Comparison of ENCODE assay signal across 19 mouse cellular contexts in genomic region chr1:176468560-176468959, GRCm38 (mm10).
DNase-seq lines count a peak whose midpoint lies in the region; ATAC-seq lines count a peak whose summit lies in the region.
"Had no signal": no experiment of that assay in that cellular context is flagged by ENCODE, and none has a peak within 500 bp of the region (broad histone marks: within the 10 kb centered on the region; RNA-seq: fewer than 3 reads in every experiment).

No protein-coding gene starts in this region.

- no peaks in the 10 kb centered on the region for H3K36me3 ChIP-seq in heart, embryonic 14.5 days (ENCODE audit: control insufficient read depth, insufficient read depth, low read length)
- H3K36me3 ChIP-seq in heart, embryonic 10.5 days: no peaks in the 10 kb centered on the region
- H3K36me3 ChIP-seq: forebrain, embryonic 10.5 days; limb, embryonic 13.5 days had no signal

- no peak overlapping the region for H3K4me3 ChIP-seq in heart, embryonic 14.5 days (ENCODE audit: control insufficient read depth in 1 of 2, insufficient read depth in 1 of 2, low read depth in 1 of 2, low read length in 2 of 2)
- H3K4me3 ChIP-seq in heart, embryonic 10.5 days: no peak overlapping the region
- H3K4me3 ChIP-seq: forebrain, embryonic 10.5 days; limb, embryonic 13.5 days had no signal

- no peaks in the 10 kb centered on the region for H3K27me3 ChIP-seq in heart, embryonic 14.5 days (ENCODE audit: control insufficient read depth, insufficient read depth, low read length)
- no peaks in the 10 kb centered on the region for H3K27me3 ChIP-seq in heart, embryonic 10.5 days (ENCODE audit: insufficient read depth, poor library complexity, severe bottlenecking)
- H3K27me3 ChIP-seq: limb, embryonic 13.5 days had no signal

- peak; percentile 26 to 48 for DNase-seq in cerebellum, postnatal 25 days
- no peak for DNase-seq in heart, embryonic 10.5 days (ENCODE audit: low spot score)
- peak; percentile 5 to 39 for DNase-seq in left cerebral cortex, postnatal 14 days (ENCODE audit: low spot score in 2 of 2)
- DNase-seq in left cerebral cortex, adult 18-20 months (ENCODE audit: low spot score in 2 of 2): no peak
- peak; percentile 49 for DNase-seq in skeletal muscle tissue, adult 2 months (ENCODE audit: low read depth, low spot score)
- no peak for DNase-seq in adrenal gland, adult 2 months
- DNase-seq: B cell, adult 2 months; embryo, embryonic 11 days; forebrain, postnatal 0 days; gastrocnemius, postnatal 36 days; kidney, postnatal 4 days; thymus, postnatal 25 days had no signal

- intact Hi-C loops in left cerebral cortex, postnatal 14 days (cut with DNase I): no loop called here

- 58% methylated on average over 1 of the region's 1 CpGs for WGBS in heart, embryonic 14.5 days
- 88% methylated on average over 1 of the region's 1 CpGs for WGBS in heart, embryonic 10.5 days

- H3K9ac ChIP-seq in heart, embryonic 14.5 days (ENCODE audit: low read length): no peak overlapping the region
- H3K9ac ChIP-seq: forebrain, postnatal 0 days; hindbrain, embryonic 14.5 days; limb, embryonic 13.5 days; liver, embryonic 14.5 days had no signal

- peaks cover 0 to 5% of the 10 kb centered on the region in 2 experiments; a peak in 1 of 4 replicates for H3K4me1 ChIP-seq in heart, embryonic 14.5 days (ENCODE audit: control insufficient read depth in 2 of 2, insufficient read depth in 2 of 2, low read length in 2 of 2)
- no peaks in the 10 kb centered on the region for H3K4me1 ChIP-seq in heart, embryonic 10.5 days
- H3K4me1 ChIP-seq: forebrain, embryonic 10.5 days; limb, embryonic 13.5 days had no signal

- H3K4me2 ChIP-seq in heart, embryonic 14.5 days (ENCODE audit: low read length): no peak overlapping the region
- H3K4me2 ChIP-seq: hindbrain, embryonic 14.5 days; limb, embryonic 13.5 days; midbrain, embryonic 11.5 days had no signal

- no peaks in the 10 kb centered on the region for H3K9me3 ChIP-seq in heart, embryonic 14.5 days (ENCODE audit: control insufficient read depth, low read length)
- H3K9me3 ChIP-seq in heart, embryonic 10.5 days: no peaks in the 10 kb centered on the region
- H3K9me3 ChIP-seq: forebrain, embryonic 10.5 days; limb, embryonic 13.5 days had no signal

- 0 out of 4 replicates have a peak overlapping the region, but pooled peaks of 1 of the 2 experiments have one; percentile 11 for H3K27ac ChIP-seq in heart, embryonic 14.5 days (replicated peaks in 1 of 2; ENCODE audit: control insufficient read depth in 1 of 2, insufficient read depth in 1 of 2, low read depth in 2 of 2, low read length in 2 of 2)
- H3K27ac ChIP-seq in heart, embryonic 10.5 days: no peak overlapping the region
- H3K27ac ChIP-seq: forebrain, embryonic 10.5 days; hindbrain, embryonic 14.5 days; limb, embryonic 13.5 days; liver, embryonic 14.5 days had no signal

- ATAC-seq in cerebellum, adult (ENCODE audit: insufficient number of reproducible peaks, low FRiP score, low TSS enrichment): no peak
- peak; percentile 54; the same call in 1 of the 2 replicates for ATAC-seq in heart, embryonic 14.5 days (ENCODE audit: insufficient number of reproducible peaks, insufficient read depth, low FRiP score, low read depth)
- ATAC-seq: forebrain, postnatal 0 days had no signal

Comparison
In these comparisons a context has a peak if more than half of its experiments do, and no peak if none do; other contexts are left out.
1. DNase-seq: peak in cerebellum, postnatal 25 days (2 of 2), left cerebral cortex, postnatal 14 days (2 of 2) and skeletal muscle tissue, adult 2 months (single experiment); none in heart, embryonic 10.5 days (single experiment), left cerebral cortex, adult 18-20 months (0 of 2) and adrenal gland, adult 2 months (single experiment).